Mouse (Mus musculus) CD4-positive, CD25-positive, alpha-beta regulatory T cell, adult 4 months (primary cell): ENCODE measurements around the gene Stx12. TPM values are rescaled to one million over a fixed set of nuclear protein-coding genes. Genes with fewer than 3 reads are reported as not detected.

Experiments used
- ATAC-seq: one replicate; pipeline ENCODE4 v1.8.0; 2017
- polyA plus RNA-seq, 2 experiments: library from polyadenylated mRNA; unstranded; fragments of 100-300 nt; shearing (Covaris generic); gene quantifications; one replicate each; pipeline ENCODE4 v1.2.1; 2017

Stx12 gene
- polyA plus RNA-seq, 2 experiments from 2014 or later = 32.3 to 38.6 TPM

DNA sequence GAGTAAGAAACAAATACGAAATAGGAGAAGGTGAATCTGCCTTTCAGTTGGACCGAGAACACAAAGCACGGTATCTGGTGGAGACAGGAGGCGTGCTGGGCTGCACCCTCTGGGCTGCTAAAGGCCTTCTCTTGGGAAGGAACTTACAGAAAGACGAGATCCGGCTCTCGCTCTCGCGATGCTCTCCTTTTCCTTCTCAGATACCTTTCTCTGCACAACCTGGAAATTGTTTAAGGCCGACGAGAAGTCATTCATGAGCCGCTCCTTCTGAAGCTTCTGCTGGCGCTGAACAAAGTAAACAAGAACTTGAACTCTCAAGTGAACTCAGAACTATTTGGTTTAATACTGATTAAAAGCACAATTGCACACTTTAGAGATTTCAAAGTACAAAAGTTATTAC lies 21.3 kb downstream of the Stx12 start:
- no peak for ATAC-seq

DNA sequence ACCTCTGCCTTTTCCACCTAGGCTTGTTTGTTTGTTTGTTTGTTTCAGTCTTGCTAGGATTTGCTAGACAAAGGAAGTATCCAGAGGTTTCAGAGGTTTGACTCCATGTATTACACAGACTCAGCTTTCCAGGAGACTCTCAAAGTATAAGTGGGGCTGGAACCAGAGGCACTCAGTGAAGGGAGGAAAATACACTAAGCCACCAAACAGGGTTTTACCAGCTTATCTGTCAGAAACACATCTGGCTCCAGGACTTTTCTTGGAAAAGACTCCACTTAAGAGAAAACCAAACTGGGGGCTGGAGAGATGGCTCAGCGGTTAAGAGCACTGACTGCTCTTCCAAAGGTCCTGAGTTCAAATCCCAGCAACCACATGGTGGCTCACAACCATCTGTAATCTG lies 23.4 kb downstream of the Stx12 start:
- ATAC-seq = no peak

DNA sequence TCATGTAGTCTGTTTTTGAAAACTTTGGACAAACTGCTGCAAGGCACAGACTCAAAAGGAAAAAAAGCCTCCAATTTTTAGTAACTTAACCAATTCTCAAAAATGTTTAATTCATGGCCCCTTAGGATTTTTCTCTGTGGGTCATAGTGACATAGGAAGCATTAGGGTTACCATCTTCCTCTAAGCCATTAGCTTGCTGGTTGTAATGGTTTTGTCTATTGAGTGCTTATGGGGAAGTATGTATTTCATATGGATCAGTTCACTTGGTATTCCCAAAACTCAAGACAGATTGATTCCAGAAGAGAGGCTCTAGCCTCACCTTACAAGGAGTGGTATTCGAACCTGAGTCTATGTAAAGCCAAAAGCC lies 40.6 kb downstream of the Stx12 start:
- ATAC-seq = no peak

DNA sequence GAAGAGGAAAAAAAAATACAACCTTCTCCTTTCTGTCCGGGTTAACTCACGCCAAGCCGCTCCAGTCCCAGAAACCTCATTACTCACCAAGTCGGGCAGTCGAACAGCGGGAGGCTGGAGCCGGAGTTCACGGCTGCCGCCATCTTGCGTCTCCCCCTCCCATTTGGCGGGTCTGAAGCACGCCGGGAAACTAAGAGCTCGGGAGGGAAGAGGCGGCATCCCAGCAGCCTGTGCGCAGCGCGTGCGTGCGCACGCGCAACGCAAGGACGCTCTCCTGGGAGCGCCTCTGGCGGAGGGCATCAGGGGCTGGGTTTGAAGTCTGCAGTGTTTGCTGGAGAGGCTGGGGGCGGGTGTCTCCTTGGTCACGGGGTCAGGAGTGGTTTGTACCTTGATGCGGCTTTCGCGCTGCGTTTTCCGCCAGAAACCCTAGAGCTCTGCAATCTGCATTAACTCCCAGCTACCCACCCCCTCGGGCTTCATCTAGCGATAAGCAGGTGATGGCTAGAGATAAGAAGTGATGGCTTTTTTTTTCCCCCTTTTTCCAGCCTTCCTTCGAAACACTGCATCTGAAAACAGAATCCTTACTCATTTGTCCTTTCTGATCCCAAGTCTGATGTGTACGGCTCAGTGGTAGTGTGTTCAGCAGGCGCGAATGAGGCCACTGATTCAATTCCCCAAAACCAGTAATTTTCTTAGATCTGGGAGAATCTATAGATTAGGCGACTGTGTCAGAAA lies 41.2 kb downstream of the Stx12 start, which contains the start of gene Ppp1r8:
Gene Ppp1r8, minus strand, starts transcription at position 200 of the 735 bp plus-strand sequence.
- ATAC-seq = peak; percentile 97

DNA sequence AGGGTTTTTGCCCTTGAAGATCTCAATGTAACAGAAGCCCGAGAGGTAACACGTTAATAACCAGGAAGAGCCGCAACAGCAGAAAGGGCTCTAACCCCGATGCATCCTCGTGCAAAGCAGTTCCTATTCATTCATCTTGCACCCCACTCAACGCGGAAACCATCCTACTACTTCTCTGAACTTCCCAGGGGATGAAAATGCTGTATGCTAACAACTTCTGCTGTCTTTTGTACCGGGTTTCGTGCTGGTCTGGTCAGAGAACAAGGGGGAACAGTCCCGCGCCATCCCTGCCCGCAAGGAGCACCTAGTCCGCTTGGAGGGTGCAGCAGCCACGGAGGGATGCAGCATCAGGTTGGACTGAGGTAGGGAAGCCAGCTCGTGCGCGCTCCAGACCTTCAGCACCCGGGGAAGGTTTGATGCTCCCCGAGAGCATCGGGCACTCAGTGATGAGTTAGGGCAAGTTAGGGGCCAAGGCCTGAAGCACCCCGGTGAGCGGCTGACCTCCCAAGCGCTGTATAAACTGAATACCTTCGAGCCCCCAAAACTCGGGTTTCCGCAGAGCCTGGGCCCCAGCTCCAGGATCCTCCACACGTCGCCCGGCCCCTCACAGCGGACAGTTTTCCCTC lies 41.9 kb downstream of the Stx12 start:
- ATAC-seq = peak; percentile 13

DNA sequence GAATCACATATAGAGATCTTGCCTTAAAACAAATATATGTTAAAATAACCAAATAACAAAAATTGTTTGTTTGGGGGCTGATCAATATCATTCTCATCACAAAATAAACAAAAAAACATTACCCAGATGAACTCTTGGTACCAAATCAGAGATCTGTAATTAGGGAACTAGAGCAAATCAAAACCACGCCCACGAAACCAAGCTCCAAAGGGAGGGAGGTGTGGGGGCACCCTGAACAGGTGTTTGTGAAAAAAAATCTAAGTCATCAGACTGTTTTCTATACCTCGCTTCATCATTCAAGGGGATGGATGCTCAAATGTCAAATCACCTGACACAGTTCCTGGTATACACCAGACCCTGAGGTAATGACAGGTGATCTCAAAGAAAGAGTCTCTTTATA lies 42.8 kb downstream of the Stx12 start:
- no peak for ATAC-seq

DNA sequence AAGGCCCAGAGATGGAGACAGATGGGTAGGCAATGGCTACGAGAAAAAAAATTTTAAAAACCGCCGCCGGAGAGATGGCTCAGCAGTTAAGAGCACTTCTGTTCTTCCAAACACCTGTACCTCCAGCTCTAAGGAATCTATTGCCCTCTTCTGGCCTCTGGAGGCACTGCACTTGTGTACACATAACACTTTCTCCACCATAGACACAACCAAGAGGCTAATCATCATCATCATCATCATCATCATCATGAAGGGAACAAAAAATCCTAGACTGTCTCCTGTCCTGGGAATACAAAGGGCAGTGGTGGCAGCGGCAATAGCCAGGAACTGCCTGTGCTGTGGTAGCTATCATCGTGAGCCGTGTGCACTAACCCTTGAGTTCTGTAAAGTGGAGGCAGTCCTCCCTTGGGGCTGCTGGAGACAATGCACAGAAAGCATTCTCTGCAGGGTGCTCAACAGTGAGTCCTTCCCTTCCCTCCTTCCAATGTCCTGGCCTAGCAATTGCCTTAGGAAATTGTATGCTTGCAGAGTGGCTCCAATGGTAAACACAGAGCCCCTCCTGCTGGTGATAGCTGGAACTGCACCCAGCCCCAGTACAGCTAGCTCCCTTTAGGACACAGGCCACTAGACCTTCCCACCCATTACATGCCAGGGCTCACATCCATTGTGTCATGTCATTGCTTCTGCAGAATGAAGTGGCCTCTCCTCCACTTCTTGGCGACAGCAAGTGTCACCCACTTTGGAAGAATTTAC lies 60.5 kb downstream of the Stx12 start:
- peak; percentile 71 for ATAC-seq

DNA sequence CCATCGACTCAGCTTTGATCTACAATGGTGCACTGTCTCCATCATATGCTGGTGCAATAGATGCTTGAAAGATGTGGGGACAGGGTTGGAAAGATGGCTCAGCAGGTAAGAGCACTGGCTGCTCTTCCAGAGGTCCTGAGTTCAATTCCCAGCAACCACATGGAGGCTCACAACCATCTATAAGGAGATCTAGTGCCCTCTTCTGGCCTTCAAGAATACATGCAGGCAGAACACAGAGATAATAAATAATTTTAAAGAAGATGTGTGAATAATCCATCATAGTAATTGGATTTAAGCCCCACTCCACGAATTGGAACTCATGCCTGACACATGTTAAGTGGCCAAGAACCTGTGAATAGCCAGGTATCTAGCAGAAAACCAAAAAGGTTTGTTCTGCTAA lies 65.9 kb downstream of the Stx12 start:
- no peak for ATAC-seq

DNA sequence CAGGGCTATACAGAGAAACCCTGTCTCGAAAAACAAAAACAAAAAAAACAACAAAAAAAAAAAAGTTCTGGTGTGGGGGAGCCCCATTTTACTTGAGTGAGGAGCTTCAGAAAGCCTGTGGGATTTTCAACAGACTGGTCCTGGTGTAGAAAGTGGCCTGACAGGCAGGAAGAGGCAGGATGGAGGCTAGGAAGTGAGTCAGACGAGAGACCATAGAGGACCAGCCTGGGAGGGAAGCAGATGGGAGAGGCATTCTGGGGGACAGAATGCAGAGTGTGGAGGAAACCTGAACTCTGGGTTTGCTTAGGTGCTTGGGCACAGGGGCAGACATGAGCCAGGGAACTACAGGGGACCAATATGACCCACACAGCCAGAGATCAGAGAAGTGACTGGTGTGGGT lies 67.5 kb downstream of the Stx12 start:
- ATAC-seq = no peak

DNA sequence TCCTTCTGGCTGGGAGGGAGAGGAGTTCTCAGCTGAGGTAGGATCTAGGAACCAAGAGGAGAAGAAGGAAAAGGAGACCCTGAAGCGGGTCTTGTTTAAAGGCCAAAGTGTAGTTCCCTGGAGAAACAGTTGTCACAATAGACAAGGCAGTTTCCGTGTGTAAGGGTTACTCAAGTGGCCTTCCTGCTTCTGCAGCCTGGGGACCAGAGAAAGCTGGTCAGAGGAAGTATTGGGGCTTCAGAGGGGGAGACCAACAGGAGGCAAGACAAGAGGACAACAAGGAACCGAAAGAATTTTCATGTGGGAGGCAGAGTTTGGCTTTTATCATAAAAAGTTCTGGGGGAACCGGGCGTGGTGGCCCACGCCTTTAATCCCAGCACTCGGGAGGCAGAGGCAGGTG lies 67.9 kb downstream of the Stx12 start:
- no peak for ATAC-seq

DNA sequence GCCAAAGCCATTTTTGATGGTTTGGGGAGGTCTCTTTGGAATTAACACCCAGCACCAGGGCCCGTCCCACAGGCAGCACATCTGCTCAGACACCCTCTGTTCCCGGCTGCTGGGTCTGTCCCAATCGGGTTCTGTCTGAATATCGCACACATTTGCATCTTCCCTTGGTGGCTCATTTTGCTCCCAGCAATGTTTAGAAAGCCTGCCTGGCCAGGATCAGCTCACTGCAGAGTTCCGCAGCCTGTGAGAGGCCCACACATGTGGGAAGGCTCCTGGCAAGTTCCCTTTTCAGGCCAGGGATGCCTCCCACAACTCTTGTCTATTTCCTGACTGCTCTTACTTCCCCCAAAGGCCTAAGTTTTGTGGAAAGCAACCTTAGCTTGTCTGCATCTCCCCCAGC lies 74.7 kb downstream of the Stx12 start:
- no peak for ATAC-seq

DNA sequence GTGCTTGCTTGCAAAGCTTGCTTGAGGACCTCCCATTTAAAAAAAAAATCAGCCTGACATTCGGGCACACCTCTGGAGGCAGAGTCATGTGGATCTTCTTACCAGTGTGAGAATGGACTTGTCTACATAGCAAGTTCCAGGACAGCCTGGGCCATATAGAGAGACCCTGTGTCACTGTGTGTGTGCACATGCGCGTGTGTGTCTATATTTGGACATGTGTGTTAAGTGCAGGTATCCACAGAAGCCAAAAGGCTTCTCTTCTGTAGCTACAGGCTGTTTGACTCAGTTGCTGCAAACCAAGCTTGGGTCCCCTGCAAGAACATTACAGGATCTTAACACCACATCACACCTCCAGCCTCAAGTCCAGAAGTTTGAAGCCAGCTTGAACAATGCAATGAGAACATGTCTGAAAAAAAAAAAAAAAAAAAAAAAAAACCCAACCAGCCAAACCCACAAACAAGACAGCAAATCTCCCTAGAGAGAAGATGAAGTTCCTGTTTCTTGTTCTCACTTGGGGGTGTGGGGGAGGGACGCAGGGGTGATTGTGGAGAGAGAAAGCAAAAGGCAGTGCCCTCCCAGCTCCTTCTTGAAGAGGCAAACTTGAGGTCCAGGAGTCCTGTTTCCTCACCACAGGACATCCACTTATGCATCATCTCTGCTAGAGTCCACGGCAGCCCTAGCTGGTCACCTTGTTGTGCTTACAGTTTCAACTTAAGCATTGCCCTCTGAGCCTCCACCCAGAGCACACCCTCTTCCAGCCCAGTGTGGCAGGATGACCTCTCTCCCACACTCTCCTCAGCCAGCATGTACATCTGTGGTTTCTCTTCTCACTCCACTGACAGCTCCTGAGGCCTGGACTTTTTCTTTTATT lies 76.3 kb downstream of the Stx12 start:
- ATAC-seq = no peak

DNA sequence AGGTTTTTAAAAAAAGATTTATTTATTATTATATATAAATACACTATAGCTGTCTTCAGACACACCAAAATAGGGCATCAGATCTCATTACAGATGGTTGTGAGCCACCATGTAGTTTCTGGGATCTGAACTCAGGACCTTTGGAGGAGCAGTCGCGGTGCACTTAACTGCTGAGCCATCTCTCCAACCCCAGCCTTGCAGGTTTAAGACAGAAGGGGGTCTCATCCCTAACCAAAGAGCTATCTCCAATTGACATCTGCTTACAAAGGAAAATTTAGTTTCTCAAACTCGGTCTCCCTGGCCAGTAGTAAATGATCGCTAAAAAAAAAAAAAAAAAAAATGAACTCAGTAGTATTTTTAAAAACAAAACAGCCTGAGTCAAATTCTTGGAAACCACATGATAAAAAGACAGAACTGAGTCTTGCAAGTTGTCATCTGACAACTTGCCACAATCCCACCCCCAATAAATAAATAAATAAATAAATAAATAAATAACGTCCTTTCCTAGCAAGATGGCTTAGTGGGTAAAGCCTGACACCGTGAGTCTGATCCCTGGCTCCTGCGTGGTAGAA lies 77.6 kb downstream of the Stx12 start:
- ATAC-seq = no peak

DNA sequence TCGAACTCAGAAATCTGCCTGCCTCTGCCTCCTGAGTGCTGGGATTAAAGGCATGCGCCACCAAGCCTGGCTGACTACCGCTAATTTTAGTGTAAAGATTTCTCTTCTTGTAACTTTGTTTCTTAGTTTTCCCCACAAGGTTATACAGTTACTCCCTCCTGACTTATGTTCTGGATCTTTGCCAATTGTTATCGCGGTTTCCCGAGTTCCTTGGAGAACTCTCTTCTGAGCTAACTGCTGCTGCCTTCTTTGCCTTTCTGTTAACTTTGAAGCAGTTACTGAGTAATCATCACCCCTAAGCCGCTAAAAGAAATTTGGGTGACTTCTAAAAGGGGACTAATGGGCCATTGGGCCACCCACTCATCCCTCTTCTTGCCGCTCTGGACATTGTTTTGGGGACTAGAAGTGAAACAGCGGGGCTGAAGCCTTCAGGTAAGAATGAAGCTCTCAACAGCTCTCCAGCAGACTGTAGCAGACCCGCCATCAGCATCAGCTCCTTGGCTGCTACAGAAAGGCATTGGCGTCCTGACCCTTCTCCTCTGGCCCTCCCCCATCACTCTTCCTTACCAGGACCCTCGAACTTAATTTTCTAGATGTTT lies 78.6 kb downstream of the Stx12 start:
- ATAC-seq = no peak

DNA sequence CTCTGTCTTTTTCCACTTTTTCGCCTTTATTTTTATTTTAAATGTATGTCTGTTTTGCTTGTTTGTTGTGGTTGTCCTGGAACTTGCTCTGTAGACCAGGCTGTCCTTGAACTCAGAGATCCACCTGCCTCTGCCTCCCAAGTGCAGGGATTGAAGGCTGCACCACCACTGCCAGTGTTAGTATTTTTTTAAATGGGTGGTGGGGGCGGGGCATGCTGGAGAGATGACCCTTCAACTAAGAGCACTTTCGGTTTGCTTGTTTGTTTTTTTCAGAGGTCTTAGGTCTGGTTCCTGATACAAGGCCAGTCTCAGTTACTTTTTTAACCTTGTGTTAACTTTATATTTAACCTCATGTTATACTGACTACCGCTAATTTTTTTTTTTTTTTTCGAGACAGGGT lies 79.2 kb downstream of the Stx12 start:
- ATAC-seq = no peak

DNA sequence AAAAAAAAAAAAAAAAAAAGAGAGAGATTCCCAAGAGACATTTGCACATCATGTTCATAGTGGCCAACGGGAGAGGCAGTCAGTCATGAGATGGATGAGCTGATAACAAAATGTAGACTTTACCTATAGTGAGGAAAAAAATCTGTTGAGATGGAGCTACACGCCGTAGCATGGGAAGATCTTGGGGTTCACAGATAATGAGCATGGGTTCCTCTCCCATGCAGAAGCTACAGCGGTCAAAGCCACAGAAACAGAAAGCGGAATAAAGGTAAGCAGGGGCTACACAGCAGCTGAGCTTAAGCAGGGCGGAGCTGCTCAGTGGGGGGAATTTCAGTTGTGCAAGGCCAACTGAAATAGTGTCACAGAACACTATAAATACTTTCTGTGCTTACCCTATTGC lies 80.0 kb downstream of the Stx12 start:
- no peak for ATAC-seq

DNA sequence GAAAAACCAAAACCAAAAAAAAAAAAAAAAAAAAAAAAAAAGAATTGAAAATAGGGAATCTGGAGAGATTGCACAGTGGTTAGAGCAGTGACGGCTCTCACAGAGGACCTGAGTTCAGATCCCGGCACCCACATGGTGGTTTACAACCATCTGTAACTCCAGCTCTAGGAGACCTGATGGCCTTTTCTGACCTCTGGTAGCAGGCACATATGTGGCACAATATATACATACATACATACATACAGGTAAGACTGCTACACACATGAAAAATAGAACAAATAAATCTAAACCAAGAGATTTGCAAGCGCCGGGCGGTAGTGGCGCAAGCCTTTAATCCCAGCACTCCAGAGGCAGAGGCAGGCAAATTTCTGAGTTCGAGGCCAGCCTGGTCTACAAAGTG lies 80.4 kb downstream of the Stx12 start:
- ATAC-seq = no peak

Other genes with a start within 250 kb of the Stx12 start
- 10 to 100 TPM; 35.5 to 42.1 TPM for gene Eya3, start 245.5 kb downstream of the Stx12 start, polyA plus RNA-seq
- gene Xkr8, start 152.0 kb downstream of the Stx12 start, polyA plus RNA-seq = 10 to 100 TPM in 1 of 2 experiments, 1 to 10 TPM in 1; 5.4 to 14.9 TPM
- gene Smpdl3b, start 127.3 kb downstream of the Stx12 start, polyA plus RNA-seq = 1 to 10 TPM in 1 of 2 experiments, under 1 TPM in 1; 0.96 to 1.8 TPM
- gene Rpa2, start 116.2 kb downstream of the Stx12 start, polyA plus RNA-seq = 10 to 100 TPM; 64.3 to 66.9 TPM
- gene Themis2, start 88.1 kb downstream of the Stx12 start, polyA plus RNA-seq = 1 to 10 TPM in 1 of 2 experiments, under 1 TPM in 1; 0.24 to 1.1 TPM
- 10 to 100 TPM; 22.2 to 34.8 TPM for gene Ppp1r8, start 41.3 kb downstream of the Stx12 start, polyA plus RNA-seq
- 10 to 100 TPM; 16.5 to 21.1 TPM for gene Fam76a, start 38.0 kb upstream of the Stx12 start, polyA plus RNA-seq
- 1 to 10 TPM; 3.7 to 8.2 TPM for gene Fgr, start 89.6 kb upstream of the Stx12 start, polyA plus RNA-seq
- 1 to 10 TPM; 2.6 to 3.7 TPM for gene Ahdc1, start 126.8 kb upstream of the Stx12 start, polyA plus RNA-seq
- 10 to 100 TPM; 69.2 to 76.3 TPM for gene Wasf2, start 246.0 kb upstream of the Stx12 start, polyA plus RNA-seq